Mouse (Mus musculus): ENCODE data around the gene Pdgfra. TPM values are rescaled to one million over a fixed set of nuclear protein-coding genes. Genes with fewer than 3 reads are reported as not detected.

The Pdgfra gene
- 2.6 TPM for polyA plus RNA-seq (2014; fragmentation: Illumina TruSeq; extraction: RNeasy Lipid Tissue Mini Kit (QIAGEN cat#74804); ENCODE audit: low read depth, low replicate concordance)

GRCm38 (mm10) chr5:75152021-75152425 lies at the start of gene Pdgfra:
Pdgfra (plus strand) TSS chr5:75152292.

Other genes starting within 250 kb of the Pdgfra start
- 21.6 TPM for gene Chic2, start 107.5 kb upstream of the Pdgfra start, polyA plus RNA-seq (2014; fragmentation: Illumina TruSeq; extraction: RNeasy Lipid Tissue Mini Kit (QIAGEN cat#74804); ENCODE audit: low read depth, low replicate concordance)
- not detected for gene Gsx2, start 76.7 kb upstream of the Pdgfra start, polyA plus RNA-seq (2014; fragmentation: Illumina TruSeq; extraction: RNeasy Lipid Tissue Mini Kit (QIAGEN cat#74804); ENCODE audit: low read depth, low replicate concordance)

All from liver, adult 10 weeks (tissue).